Mouse (Mus musculus) erythroid progenitor cell, adult 5-6 weeks (primary cell): ENCODE measurements around the gene Odr4. TPM values are rescaled to one million over a fixed set of nuclear protein-coding genes. Genes with fewer than 3 reads are reported as not detected.

Experiments used
- ATAC-seq: replicated peaks from 2 replicates; pipeline ENCODE4 v1.8.0; 2016; ENCODE audit warnings: moderate number of reproducible peaks, mild to moderate bottlenecking, moderate TSS enrichment, inconsistent platforms; ENCODE audit not compliant: poor library complexity, low FRiP score, severe bottlenecking
- total RNA-seq, 2 experiments: library from RNA; stranded (forward) in 1 of 2; stranded (reverse) in 1 of 2; fragments of 150-400 nt in 1 of 2; fragments of 186-747, 209-891 nt in 1 of 2; gene quantifications; 2 replicates each; pipeline versions ENCODE4 v1.2.3 to v1.2.4; 2015 to 2017; ENCODE audit warnings: low replicate concordance in 2 of 2

Odr4 gene
- total RNA-seq, 2 experiments from 2014 or later = 18.5 to 29.3 TPM

DNA sequence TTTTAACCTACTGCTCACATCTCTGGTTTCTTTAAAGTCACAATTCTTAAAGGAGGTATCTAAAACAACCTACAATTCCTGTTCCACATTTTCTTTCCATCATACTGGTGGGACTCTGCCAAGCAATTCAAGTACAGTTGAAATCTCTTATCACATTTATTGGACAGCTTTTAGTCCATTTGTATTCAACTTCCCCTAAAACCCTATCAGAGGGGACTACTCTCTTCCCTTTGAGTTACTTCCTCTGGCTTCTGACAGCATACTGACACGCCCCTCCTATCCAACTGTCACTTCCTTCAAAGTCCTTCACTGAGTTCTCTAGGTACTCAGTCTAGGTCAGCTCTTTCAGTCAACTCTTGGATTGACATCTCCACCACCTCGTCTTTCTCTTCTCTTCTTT lies 57.8 kb downstream of the Odr4 start:
- no peak for ATAC-seq

DNA sequence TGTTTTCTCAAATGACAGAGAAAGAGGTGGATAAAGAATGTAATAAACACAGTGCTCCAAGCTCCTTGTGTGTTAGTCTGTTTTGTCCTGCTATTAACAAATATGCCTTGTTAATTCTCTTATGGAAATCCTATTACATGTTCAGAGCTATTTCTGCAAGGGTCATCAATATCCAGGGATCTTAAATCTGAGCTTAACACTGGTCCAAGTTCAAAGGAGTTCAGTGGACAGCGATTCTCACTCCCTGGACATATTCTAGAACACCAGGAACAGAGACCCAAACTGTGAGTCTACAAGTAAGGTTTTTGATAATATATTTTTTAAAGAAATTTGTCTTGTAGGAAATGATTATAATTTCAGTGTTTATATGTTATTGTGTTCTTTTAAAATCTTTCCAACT lies 73.7 kb downstream of the Odr4 start, which contains the start of gene Pdc:
Pdc (plus strand) TSS at position 213 of the 400 bp plus-strand sequence.
- ATAC-seq = no peak

Other genes starting within 250 kb of the Odr4 start
- not detected in 2 replicates for gene Pdc, start 73.7 kb downstream of the Odr4 start, total RNA-seq (2015; ENCODE audit: low replicate concordance)
- gene Pdc, start 73.7 kb downstream of the Odr4 start, total RNA-seq (2017; ENCODE audit: low replicate concordance) = not detected in 2 replicates
- gene Tpr, start 242 bp downstream of the Odr4 start, total RNA-seq (2015; ENCODE audit: low replicate concordance) = 247 and 267 TPM in 2 replicates
- 283 and 286 TPM in 2 replicates for gene Tpr, start 242 bp downstream of the Odr4 start, total RNA-seq (2017; ENCODE audit: low replicate concordance)
- not detected in 2 replicates for gene Prg4, start 73.1 kb upstream of the Odr4 start, total RNA-seq (2015; ENCODE audit: low replicate concordance)
- gene Prg4, start 73.1 kb upstream of the Odr4 start, total RNA-seq (2017; ENCODE audit: low replicate concordance) = not detected in 2 replicates